Mouse (Mus musculus) midbrain, postnatal 0 days (tissue): ENCODE data around the gene Foxj2. TPM values are rescaled to one million over a fixed set of nuclear protein-coding genes. Genes with fewer than 3 reads are reported as not detected.

Source experiments
- ATAC-seq: fragments of 200-750 bp; cut with Nextera tagmentation; 2 replicates; pipeline ENCODE4 v1.8.0; 2017; ENCODE audit warnings: moderate number of reproducible peaks, mild to moderate bottlenecking, moderate TSS enrichment, moderate library complexity; ENCODE audit not compliant: low FRiP score
- DNase-seq: peaks from one replicate; pipeline ENCODE4 v3.0.0-alpha.2; 2015; ENCODE audit warnings: low spot score
- H3K27ac ChIP-seq: fragments of 300-500 bp; sonication (generic); 2 replicates; pipeline ENCODE4 v1.5.1; 2014; ENCODE audit warnings: low read depth, mild to moderate bottlenecking, low read length, mixed read lengths
- H3K27me3 ChIP-seq: fragments of 300-500 bp; sonication (generic); 2 replicates; pipeline ENCODE4 v1.6.1; 2014; ENCODE audit warnings: low read length, control low read depth, mixed read lengths; ENCODE audit not compliant: insufficient read depth
- H3K36me3 ChIP-seq: fragments of 300-500 bp; sonication (generic); 2 replicates; pipeline ENCODE4 v1.6.1; 2014; ENCODE audit warnings: low read length, control low read depth, mixed read lengths; ENCODE audit not compliant: insufficient read depth
- H3K4me1 ChIP-seq: fragments of 300-500 bp; sonication (generic); 2 replicates; pipeline ENCODE4 v1.6.1; 2014; ENCODE audit warnings: mild to moderate bottlenecking, control low read depth, antibody characterized with exemption, low read length, mixed read lengths; ENCODE audit not compliant: insufficient read depth
- H3K4me2 ChIP-seq: fragments of 300-500 bp; sonication (generic); 2 replicates; pipeline ENCODE4 v1.6.1; 2014; ENCODE audit warnings: low read depth, mild to moderate bottlenecking, low read length, mixed read lengths; ENCODE audit not compliant: poor library complexity, severe bottlenecking
- H3K4me3 ChIP-seq: fragments of 300-500 bp; sonication (generic); 2 replicates; pipeline ENCODE4 v1.5.1; 2014; ENCODE audit warnings: low read depth, mild to moderate bottlenecking, low read length, moderate library complexity
- H3K9ac ChIP-seq: fragments of 300-500 bp; sonication (generic); replicated peaks from 2 replicates; pipeline ENCODE4 v1.6.1; 2014; ENCODE audit warnings: mild to moderate bottlenecking, low read length, moderate library complexity, mixed read lengths; ENCODE audit not compliant: poor library complexity, severe bottlenecking
- H3K9me3 ChIP-seq: fragments of 300-500 bp; sonication (generic); 2 replicates; pipeline ENCODE4 v1.6.1; 2016; ENCODE audit warnings: low read length, control low read depth
- CTCF ChIP-seq: IDR thresholded peaks from 2 replicates; pipeline ENCODE4 v1.5.1; 2016; ENCODE audit warnings: antibody characterized with exemption, mild to moderate bottlenecking
- WGBS: fragments of 180-500 bp; shearing (Covaris S2); extraction: QIAGEN DNeasy Blood & Tissue Kit; methylation state at CpG from one replicate; pipeline ENCODE4 v1.1.7; 2014; 5-methylcytosine and 5-hydroxymethylcytosine counted together
- polyA plus RNA-seq: library from polyadenylated mRNA; unstranded; fragments of >200 nt; fragmentation: Nextera tagmentation; extraction: Ambion mirVana; gene quantifications from 2 replicates; pipeline ENCODE4 v1.2.1, GENCODE M21; 2015
- total RNA-seq: library from RNA; depleted of rRNA; stranded (reverse); fragments of >200 nt; gene quantifications from 2 replicates; pipeline ENCODE4 v1.2.3, GENCODE M21; 2014

The Foxj2 gene
- total and polyA plus RNA-seq, 2 experiments from 2014 or later = 8.8 to 27.2 TPM

GRCm38 (mm10) chr6:122811280-122811652, 8.4 kb upstream of the Foxj2 start:
- Histone ChIP-seq H3K4me1 (no peaks in the 10 kb centered on the region), H3K4me3 (peak overlapping the region; percentile 65), H3K4me2 (peak overlapping the region; percentile 57), H3K9me3 (no peaks in the 10 kb centered on the region), H3K36me3 (no peaks in the 10 kb centered on the region), H3K27ac (peak overlapping the region; percentile 96), H3K9ac (peak overlapping the region; percentile 59), H3K27me3 (no peaks in the 10 kb centered on the region)
- no peak; the same call in 1 of the 2 replicates for TF ChIP-seq CTCF
- ATAC-seq (peak; percentile 91), DNase-seq (peak; percentile 91)
- WGBS = under 1% methylated on average over 38 of the region's 38 CpGs

- Histone ChIP-seq H3K36me3 (no peaks in the 10 kb centered on the region), H3K9ac (peak overlapping the region; percentile 5; the same call in 1 of the 2 replicates), H3K9me3 (no peaks in the 10 kb centered on the region), H3K27me3 (no peaks in the 10 kb centered on the region), H3K4me1 (no peaks in the 10 kb centered on the region), H3K4me2 (peak overlapping the region; percentile 57), H3K27ac (peak overlapping the region; percentile 96), H3K4me3 (peak overlapping the region; percentile 65)
- peak; percentile 59 for TF ChIP-seq CTCF
- ATAC-seq (0 out of 2 replicates have a peak, but pooled peaks have one; percentile 13), DNase-seq (peak; percentile 76)
- WGBS = 24% methylated on average over 16 of the region's 16 CpGs
Observed at GRCm38 (mm10) chr6:122811771-122812600, 7.7 kb upstream of the Foxj2 start.

- no peaks in the 10 kb centered on the region for H3K4me1 ChIP-seq
- H3K9ac ChIP-seq = no peak overlapping the region
- H3K27ac ChIP-seq = no peak overlapping the region
- DNase-seq (no peak), ATAC-seq (no peak)
- H3K4me2 ChIP-seq = no peak overlapping the region
- no peaks in the 10 kb centered on the region for H3K9me3 ChIP-seq
- H3K27me3 ChIP-seq = no peaks in the 10 kb centered on the region
- no peak; the same call in 1 of the 2 replicates for TF ChIP-seq CTCF
- no peaks in the 10 kb centered on the region for H3K36me3 ChIP-seq
- H3K4me3 ChIP-seq = no peak overlapping the region
- WGBS = 95% methylated on average over 4 of the region's 4 CpGs
Observed at GRCm38 (mm10) chr6:122812716-122813115, 7.0 kb upstream of the Foxj2 start.

GRCm38 (mm10) chr6:122813640-122814039, 6.1 kb upstream of the Foxj2 start:
- DNase-seq (no peak), ATAC-seq (no peak)
- Histone ChIP-seq H3K36me3 (no peaks in the 10 kb centered on the region), H3K27me3 (no peaks in the 10 kb centered on the region), H3K9me3 (no peaks in the 10 kb centered on the region), H3K27ac (no peak overlapping the region), H3K9ac (no peak overlapping the region), H3K4me1 (no peaks in the 10 kb centered on the region), H3K4me2 (no peak overlapping the region), H3K4me3 (no peak overlapping the region)
- TF ChIP-seq CTCF = no peak
- WGBS = 89% methylated on average over 4 of the region's 4 CpGs

- no peaks in the 10 kb centered on the region for H3K9me3 ChIP-seq
- peak overlapping the region; percentile 65; the same call in 1 of the 2 replicates for H3K27ac ChIP-seq
- peak overlapping the region; percentile 71 for H3K4me3 ChIP-seq
- H3K4me2 ChIP-seq = peak overlapping the region; percentile 88
- H3K9ac ChIP-seq = peak overlapping the region; percentile 95
- H3K36me3 ChIP-seq = no peaks in the 10 kb centered on the region
- ATAC-seq = peak; percentile 64
- WGBS = under 1% methylated on average over 32 of the region's 38 CpGs
- H3K4me1 ChIP-seq = peaks cover 19% of the 10 kb centered on the region
- H3K27me3 ChIP-seq = no peaks in the 10 kb centered on the region
- DNase-seq = no peak
- no peak for TF ChIP-seq CTCF
Observed at GRCm38 (mm10) chr6:122820071-122820798, 521 bp downstream of the Foxj2 start.
